8 mouse cellular contexts compared by ENCODE assay signal in genomic region chr16:17127292-17127691, GRCm38 (mm10). TPM values are rescaled to one million over a fixed set of nuclear protein-coding genes. Genes with fewer than 3 reads are reported as not detected.
DNase-seq lines count a peak whose midpoint lies in the region; ATAC-seq and TF ChIP-seq lines count a peak whose summit lies in the region.
"Had no signal": no experiment of that assay in that cellular context is flagged by ENCODE, and none has a peak within 500 bp of the region (broad histone marks: within the 10 kb centered on the region; RNA-seq: fewer than 3 reads in every experiment).

No protein-coding gene starts in this region.

- H3K9me3 ChIP-seq in ES-Bruce4 (replicated peaks; ENCODE audit: control insufficient read depth, insufficient read depth, low read length, poor library complexity, severe bottlenecking), result no peaks in the 10 kb centered on the region
- no peaks in the 10 kb centered on the region for H3K9me3 ChIP-seq in midbrain, postnatal 0 days (ENCODE audit: low read length)
- no peaks in the 10 kb centered on the region for H3K9me3 ChIP-seq in forebrain, embryonic 11.5 days (ENCODE audit: control insufficient read depth, low read length)
- H3K9me3 ChIP-seq: limb, embryonic 15.5 days had no signal

- peak; percentile 37 to 41 for DNase-seq in layer of hippocampus, adult 2 months (ENCODE audit: low spot score in 2 of 2)
- no peak for DNase-seq in layer of hippocampus, postnatal 36 days
- peak; percentile 26 for DNase-seq in adrenal gland, postnatal 25 days
- DNase-seq in kidney, postnatal 10 days, result peak; percentile 70
- DNase-seq in midbrain, postnatal 0 days (ENCODE audit: low spot score), result peak; percentile 31
- no peak for DNase-seq in forebrain, embryonic 11.5 days (ENCODE audit: low spot score)

- no peak overlapping the region for H3K4me2 ChIP-seq in midbrain, postnatal 0 days (ENCODE audit: low read depth, low read length, poor library complexity, severe bottlenecking)
- H3K4me2 ChIP-seq in forebrain, embryonic 11.5 days (ENCODE audit: low read depth, low read length, severe bottlenecking), result no peak overlapping the region
- H3K4me2 ChIP-seq: limb, embryonic 15.5 days had no signal

- H3K4me1 ChIP-seq in ES-Bruce4 (ENCODE audit: control insufficient read depth, insufficient read depth, low read length), result peaks cover 2% of the 10 kb centered on the region
- peaks cover 10% of the 10 kb centered on the region; the same call in 1 of the 2 replicates for H3K4me1 ChIP-seq in midbrain, postnatal 0 days (ENCODE audit: insufficient read depth, low read length)
- H3K4me1 ChIP-seq in forebrain, embryonic 11.5 days (replicated peaks; ENCODE audit: control insufficient read depth, insufficient read depth, low read length), result peaks cover 10% of the 10 kb centered on the region

- WGBS in midbrain, postnatal 0 days, result 95% methylated on average over 1 of the region's 1 CpGs
- whole genome bisulfite sequencing in forebrain, embryonic 11.5 days, result 95% methylated on average over 1 of the region's 1 CpGs

- ATAC-seq in midbrain, postnatal 0 days (ENCODE audit: low FRiP score), result no peak
- ATAC-seq in forebrain, embryonic 11.5 days (replicated peaks; ENCODE audit: low FRiP score), result no peak

- no peak for TF ChIP-seq EP300 in ES-Bruce4 (IDR thresholded peaks at IDR 0.05; ENCODE audit: insufficient read depth, low read depth, low read length)

- no peak overlapping the region for H3K27ac ChIP-seq in layer of hippocampus, adult 2 months
- no peak overlapping the region for H3K27ac ChIP-seq in ES-Bruce4 (ENCODE audit: insufficient read depth, low read length)
- no peak overlapping the region for H3K27ac ChIP-seq in midbrain, postnatal 0 days (ENCODE audit: low read depth, low read length)
- H3K27ac ChIP-seq in forebrain, embryonic 11.5 days (ENCODE audit: low read depth, low read length), result no peak overlapping the region
- H3K27ac ChIP-seq: limb, embryonic 15.5 days had no signal

- H3K9ac ChIP-seq in ES-Bruce4 (ENCODE audit: low read depth, poor library complexity, severe bottlenecking), result no peak overlapping the region
- H3K9ac ChIP-seq in midbrain, postnatal 0 days (replicated peaks; ENCODE audit: low read length, poor library complexity, severe bottlenecking), result no peak overlapping the region
- no peak overlapping the region for H3K9ac ChIP-seq in forebrain, embryonic 11.5 days (ENCODE audit: low read length)
- H3K9ac ChIP-seq: limb, embryonic 15.5 days had no signal

- H3K4me3 ChIP-seq in layer of hippocampus, adult 2 months, result no peak overlapping the region
- no peak overlapping the region for H3K4me3 ChIP-seq in ES-Bruce4 (ENCODE audit: low read depth, low read length)
- no peak overlapping the region for H3K4me3 ChIP-seq in midbrain, postnatal 0 days (ENCODE audit: low read depth, low read length)
- no peak overlapping the region for H3K4me3 ChIP-seq in forebrain, embryonic 11.5 days (ENCODE audit: low read depth, low read length)
- H3K4me3 ChIP-seq: limb, embryonic 15.5 days had no signal

- no peak for TF ChIP-seq POLR2A in ES-Bruce4 (IDR thresholded peaks at IDR 0.05; ENCODE audit: insufficient read depth, low read length)

- peak; percentile 73 for TF ChIP-seq CTCF in layer of hippocampus, adult 2 months (conservative IDR thresholded peaks at IDR 0.05)
- TF ChIP-seq CTCF in ES-Bruce4 (IDR thresholded peaks at IDR 0.05; ENCODE audit: low read depth, low read length), result peak; percentile 77
- TF ChIP-seq CTCF in midbrain, postnatal 0 days (IDR thresholded peaks at IDR 0.05), result peak; percentile 64

- H3K36me3 ChIP-seq in ES-Bruce4 (ENCODE audit: control insufficient read depth, insufficient read depth, low read length, poor library complexity, severe bottlenecking), result no peaks in the 10 kb centered on the region
- no peaks in the 10 kb centered on the region for H3K36me3 ChIP-seq in midbrain, postnatal 0 days (ENCODE audit: insufficient read depth, low read length)
- H3K36me3 ChIP-seq in forebrain, embryonic 11.5 days (ENCODE audit: control insufficient read depth, insufficient read depth, low read length), result no peaks in the 10 kb centered on the region; the same call in 1 of the 2 replicates
- H3K36me3 ChIP-seq: limb, embryonic 15.5 days had no signal

- no peaks in the 10 kb centered on the region for H3K27me3 ChIP-seq in ES-Bruce4 (ENCODE audit: control insufficient read depth, insufficient read depth, low read length, poor library complexity, severe bottlenecking)
- H3K27me3 ChIP-seq in midbrain, postnatal 0 days (ENCODE audit: insufficient read depth, low read length), result no peaks in the 10 kb centered on the region
- H3K27me3 ChIP-seq in forebrain, embryonic 11.5 days (ENCODE audit: control insufficient read depth, insufficient read depth, low read length), result no peaks in the 10 kb centered on the region
- H3K27me3 ChIP-seq: limb, embryonic 15.5 days had no signal

RNA-seq across cellular contexts. Expression of gene 2610318N02Rik, which starts 2.3 kb away (rescaled TPM):
- 1 to 10 TPM in 1 of 2 experiments, under 1 TPM in 1; 0.76 to 1.8 TPM for total RNA-seq in layer of hippocampus, adult 2 months (2021)
- 1 to 10 TPM in 1 of 2 experiments, under 1 TPM in 1; 0.94 to 1.4 TPM for total RNA-seq in layer of hippocampus, postnatal 36 days (2021)
- polyA plus RNA-seq in ES-Bruce4 (2011; ENCODE audit: insufficient read depth, insufficient read length, low read depth, missing spikeins), result 44.0 and 55.6 TPM in 2 replicates
- 1.5 TPM in 1 of 2 replicates, not detected in the other for total RNA-seq in adrenal gland, postnatal 25 days (2021)
- total RNA-seq in midbrain, postnatal 0 days (2014; rRNA removed), result 4.3 and 4.5 TPM in 2 replicates
- polyA plus RNA-seq in midbrain, postnatal 0 days (2015; fragmentation: Nextera tagmentation; extraction: Ambion mirVana), result 5.3 and 5.9 TPM in 2 replicates
- polyA plus RNA-seq in forebrain, embryonic 11.5 days (2014; fragmentation: Nextera tagmentation; extraction: Ambion mirVana), result 104 and 111 TPM in 2 replicates

RNA-seq across cellular contexts. Expression of gene Sdf2l1, which starts 4.9 kb away (rescaled TPM):
- total RNA-seq in layer of hippocampus, adult 2 months (2021), result 10 to 100 TPM; 21.6 to 26.4 TPM
- total RNA-seq in layer of hippocampus, postnatal 36 days (2021), result 10 to 100 TPM; 36.6 to 52.7 TPM
- polyA plus RNA-seq in ES-Bruce4 (2011; ENCODE audit: insufficient read depth, insufficient read length, low read depth, missing spikeins), result 21.0 and 26.1 TPM in 2 replicates
- 27.9 and 28.0 TPM in 2 replicates for total RNA-seq in adrenal gland, postnatal 25 days (2021)
- total RNA-seq in midbrain, postnatal 0 days (2014; rRNA removed), result 8.3 and 18.6 TPM in 2 replicates
- 11.5 and 11.8 TPM in 2 replicates for polyA plus RNA-seq in midbrain, postnatal 0 days (2015; fragmentation: Nextera tagmentation; extraction: Ambion mirVana)
- 64.9 and 68.4 TPM in 2 replicates for polyA plus RNA-seq in forebrain, embryonic 11.5 days (2014; fragmentation: Nextera tagmentation; extraction: Ambion mirVana)

RNA-seq across cellular contexts. Expression of gene Ppil2, which starts 16.2 kb away (rescaled TPM):
- total RNA-seq in layer of hippocampus, adult 2 months (2021), result 100 to 1,000 TPM in 1 of 2 experiments, 10 to 100 TPM in 1; 91.3 to 105 TPM
- 100 to 1,000 TPM in 1 of 2 experiments, 10 to 100 TPM in 1; 84.9 to 102 TPM for total RNA-seq in layer of hippocampus, postnatal 36 days (2021)
- 128 and 139 TPM in 2 replicates for polyA plus RNA-seq in ES-Bruce4 (2011; ENCODE audit: insufficient read depth, insufficient read length, low read depth, missing spikeins)
- 101 and 118 TPM in 2 replicates for total RNA-seq in adrenal gland, postnatal 25 days (2021)
- 87.0 and 88.2 TPM in 2 replicates for total RNA-seq in midbrain, postnatal 0 days (2014; rRNA removed)
- 100 and 108 TPM in 2 replicates for polyA plus RNA-seq in midbrain, postnatal 0 days (2015; fragmentation: Nextera tagmentation; extraction: Ambion mirVana)
- polyA plus RNA-seq in forebrain, embryonic 11.5 days (2014; fragmentation: Nextera tagmentation; extraction: Ambion mirVana), result 153 and 156 TPM in 2 replicates

RNA-seq across cellular contexts. Expression of gene Ydjc, which starts 17.1 kb away (rescaled TPM):
- 10 to 100 TPM; 24.5 to 25.2 TPM for total RNA-seq in layer of hippocampus, adult 2 months (2021)
- 10 to 100 TPM; 27.2 to 29.3 TPM for total RNA-seq in layer of hippocampus, postnatal 36 days (2021)
- polyA plus RNA-seq in ES-Bruce4 (2011; ENCODE audit: insufficient read depth, insufficient read length, low read depth, missing spikeins), result 15.3 and 15.5 TPM in 2 replicates
- 4.5 and 7.0 TPM in 2 replicates for total RNA-seq in adrenal gland, postnatal 25 days (2021)
- total RNA-seq in midbrain, postnatal 0 days (2014; rRNA removed), result 60.2 and 60.3 TPM in 2 replicates
- polyA plus RNA-seq in midbrain, postnatal 0 days (2015; fragmentation: Nextera tagmentation; extraction: Ambion mirVana), result 48.9 and 51.8 TPM in 2 replicates
- polyA plus RNA-seq in forebrain, embryonic 11.5 days (2014; fragmentation: Nextera tagmentation; extraction: Ambion mirVana), result 5.7 and 6.0 TPM in 2 replicates

RNA-seq across cellular contexts. Expression of gene Ccdc116, which starts 19.7 kb away (rescaled TPM):
- total RNA-seq in layer of hippocampus, adult 2 months (2021), result 1 to 10 TPM; 2.0 to 2.7 TPM
- 1 to 10 TPM; 1.5 to 1.7 TPM for total RNA-seq in layer of hippocampus, postnatal 36 days (2021)
- polyA plus RNA-seq in ES-Bruce4 (2011; ENCODE audit: insufficient read depth, insufficient read length, low read depth, missing spikeins), result 1.5 and 1.7 TPM in 2 replicates
- total RNA-seq in adrenal gland, postnatal 25 days (2021), result 0.39 TPM in 1 of 2 replicates, not detected in the other
- total RNA-seq in midbrain, postnatal 0 days (2014; rRNA removed), result 9.0 and 9.6 TPM in 2 replicates
- polyA plus RNA-seq in midbrain, postnatal 0 days (2015; fragmentation: Nextera tagmentation; extraction: Ambion mirVana), result 4.3 and 4.4 TPM in 2 replicates
- 0.61 and 0.97 TPM in 2 replicates for polyA plus RNA-seq in forebrain, embryonic 11.5 days (2014; fragmentation: Nextera tagmentation; extraction: Ambion mirVana)

Comparison
In these comparisons a context has a peak if more than half of its experiments do, and no peak if none do; other contexts are left out.
1. DNase-seq: peak in layer of hippocampus, adult 2 months (2 of 2), adrenal gland, postnatal 25 days (single experiment), kidney, postnatal 10 days (single experiment) and midbrain, postnatal 0 days (single experiment); none in layer of hippocampus, postnatal 36 days (0 of 2) and forebrain, embryonic 11.5 days (single experiment).
2. Peak in every context shown above with its lines, with median percentiles within 50 percentile points of each other: CTCF ChIP-seq.